Mouse (Mus musculus): ENCODE results near the gene Zbtb8os.

DNA sequence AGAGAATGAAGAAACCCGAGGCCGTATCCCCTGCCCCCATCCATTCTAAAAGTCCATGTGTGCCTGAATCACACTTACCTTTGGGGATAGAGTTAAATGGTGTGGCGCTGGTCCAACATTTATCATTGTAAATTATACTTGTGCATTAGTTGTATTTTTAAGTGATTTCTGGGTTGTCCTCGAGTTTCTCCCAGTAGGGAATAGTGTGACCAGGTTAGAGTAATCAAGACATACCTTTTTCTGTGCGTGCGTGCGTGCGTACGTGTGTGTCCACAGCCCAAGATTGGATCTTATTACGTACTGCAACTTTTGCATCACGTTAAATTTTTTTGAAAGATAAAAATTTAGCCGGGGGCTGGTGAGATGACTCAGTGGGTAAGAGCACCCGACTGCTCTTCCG is 796 bp downstream of the Zbtb8os start:
- TF ChIP-seq CTCF (IDR thresholded peaks at IDR 0.05; ENCODE audit: control insufficient read depth, insufficient read depth, low read length), result no peak
- TF ChIP-seq POLR2A (IDR thresholded peaks at IDR 0.05; ENCODE audit: borderline replicate concordance, control insufficient read depth, low read depth, low read length), result no peak
